Mouse (Mus musculus): Measurements from ENCODE around the gene Smad3. TPM values are rescaled to one million over a fixed set of nuclear protein-coding genes. Genes with fewer than 3 reads are reported as not detected.

Smad3 gene
- total and polyA plus RNA-seq, 3 experiments, result 7.5 to 10.2 TPM; not detected in 1

- Histone ChIP-seq H3K4me3 (ENCODE audit: control insufficient read depth in 1 of 2, insufficient read depth in 1 of 2, low read depth in 2 of 2, low read length in 2 of 2) (no peak overlapping the region), H3K79me2 (ENCODE audit: control insufficient read depth, insufficient read depth, low read length, poor library complexity) (no peaks in the 10 kb centered on the region), H3K9ac (ENCODE audit: control insufficient read depth, low read depth, low read length, poor library complexity, severe bottlenecking) (no peak overlapping the region), H3K36me3 (ENCODE audit: control insufficient read depth in 1 of 2, insufficient read depth in 2 of 2, low read length in 2 of 2) (peaks cover 0 to 12% of the 10 kb centered on the region in 2 experiments; a peak in 2 of 4 replicates), H3K27me3 (ENCODE audit: control insufficient read depth in 1 of 2, insufficient read depth in 2 of 2, low read length in 2 of 2) (no peaks in the 10 kb centered on the region), H3K27ac (ENCODE audit: control insufficient read depth, low read depth, low read length) (no peak overlapping the region), H3K4me1 (ENCODE audit: control insufficient read depth in 1 of 2, insufficient read depth in 2 of 2, low read length in 2 of 2) (peaks cover 21 to 24% of the 10 kb centered on the region in 2 experiments), H3K9me3 (replicated peaks; ENCODE audit: insufficient read depth, low read length) (no peaks in the 10 kb centered on the region)
- TF ChIP-seq ZC3H11A (IDR thresholded peaks at IDR 0.05; ENCODE audit: low read depth, low read length), result no peak
- TF ChIP-seq GATA1 (IDR thresholded peaks at IDR 0.05; ENCODE audit: low read depth, low read length), result no peak
- TF ChIP-seq EP300 (IDR thresholded peaks at IDR 0.05; ENCODE audit: low read depth in 1 of 2, low read length in 2 of 2), result no peak
- TF ChIP-seq KAT2A (conservative IDR thresholded peaks at IDR 0.05; ENCODE audit: low read depth, low read length), result no peak
- no peak for TF ChIP-seq BHLHE40 (IDR thresholded peaks at IDR 0.05; ENCODE audit: borderline replicate concordance, low read depth, low read length)
- TF ChIP-seq RCOR1 (IDR thresholded peaks at IDR 0.05; ENCODE audit: low read depth, low read length), result no peak
- no peak for TF ChIP-seq ZKSCAN1 (IDR thresholded peaks at IDR 0.05; ENCODE audit: low read depth, low read length)
- TF ChIP-seq ZMIZ1 (IDR thresholded peaks at IDR 0.05; ENCODE audit: low read depth, low read length), result no peak
- no peak for TF ChIP-seq CHD1 (IDR thresholded peaks at IDR 0.05; ENCODE audit: low read depth, low read length)
- TF ChIP-seq ZNF384 (IDR thresholded peaks at IDR 0.05; ENCODE audit: low read depth, low read length), result no peak
- no peak for TF ChIP-seq POLR2AphosphoS5 (IDR thresholded peaks at IDR 0.05; ENCODE audit: borderline replicate concordance, low read depth, low read length)
- TF ChIP-seq USF1 (IDR thresholded peaks at IDR 0.05; ENCODE audit: low read depth, low read length), result no peak
- TF ChIP-seq TBP (IDR thresholded peaks at IDR 0.05; ENCODE audit: low read depth, low read length), result no peak
- TF ChIP-seq TCF12 (IDR thresholded peaks at IDR 0.05; ENCODE audit: low read depth, low read length), result no peak
- no peak for TF ChIP-seq MYC (IDR thresholded peaks at IDR 0.05; ENCODE audit: low read depth, low read length)
- no peak for TF ChIP-seq NRF1 (IDR thresholded peaks at IDR 0.05; ENCODE audit: insufficient read depth, low read depth, low read length, poor library complexity, severe bottlenecking)
- TF ChIP-seq USF2 (IDR thresholded peaks at IDR 0.05; ENCODE audit: borderline replicate concordance in 1 of 2, insufficient read depth in 1 of 2, low read depth in 1 of 2, low read length in 2 of 2), result no peak
- no peak for TF ChIP-seq MYB (IDR thresholded peaks at IDR 0.05; ENCODE audit: low read depth, low read length)
- TF ChIP-seq POLR2AphosphoS2 (IDR thresholded peaks at IDR 0.05; ENCODE audit: low read length), result no peak
- no peak for TF ChIP-seq MAX (IDR thresholded peaks at IDR 0.05; ENCODE audit: low read length)
- DNase-seq (ENCODE audit: low read depth, low spot score), result no peak
These were observed 41.4 kb downstream of the Smad3 start for GRCm38 (mm10) chr9:63716150-63717138.
